Mouse (Mus musculus) hindbrain, embryonic 15.5 days (tissue): ENCODE results near the gene Dll3. TPM values are rescaled to one million over a fixed set of nuclear protein-coding genes. Genes with fewer than 3 reads are reported as not detected.

Experiments used
- polyA plus RNA-seq: library from polyadenylated mRNA; unstranded; fragments of >200 nt; fragmentation: Nextera tagmentation; extraction: Ambion mirVana; gene quantifications from 2 replicates; pipeline ENCODE4 v1.2.1, GENCODE M21; 2015

Dll3 gene
- polyA plus RNA-seq, 1 experiment from 2014 or later, result 18.4 TPM

Other genes starting within 250 kb of the Dll3 start
- gene Fcgbp, start 231.0 kb downstream of the Dll3 start, polyA plus RNA-seq, result 0.41 and 0.71 TPM in 2 replicates
- gene 9530053A07Rik, start 172.8 kb downstream of the Dll3 start, polyA plus RNA-seq, result 0.08 and 0.13 TPM in 2 replicates
- 76.5 and 81.8 TPM in 2 replicates for gene Fbl, start 132.5 kb downstream of the Dll3 start, polyA plus RNA-seq
- 14.0 and 14.9 TPM in 2 replicates for gene Dyrk1b, start 122.8 kb downstream of the Dll3 start, polyA plus RNA-seq
- 19.9 and 23.7 TPM in 2 replicates for gene Eid2, start 34.4 kb downstream of the Dll3 start, polyA plus RNA-seq
- 38.4 and 38.7 TPM in 2 replicates for gene Eid2b, start 24.5 kb downstream of the Dll3 start, polyA plus RNA-seq
- gene Selenov, start 11.1 kb downstream of the Dll3 start, polyA plus RNA-seq, result 0.62 and 1.4 TPM in 2 replicates
- 129 and 131 TPM in 2 replicates for gene Timm50, start 9.8 kb upstream of the Dll3 start, polyA plus RNA-seq
- 94.0 and 104 TPM in 2 replicates for gene Supt5, start 36.5 kb upstream of the Dll3 start, polyA plus RNA-seq
- gene Rps16, start 48.4 kb upstream of the Dll3 start, polyA plus RNA-seq, result 444 and 501 TPM in 2 replicates
- gene Plekhg2, start 70.4 kb upstream of the Dll3 start, polyA plus RNA-seq, result 26.8 and 27.6 TPM in 2 replicates
- gene Zfp36, start 78.0 kb upstream of the Dll3 start, polyA plus RNA-seq, result 4.4 and 4.6 TPM in 2 replicates
- 46.1 and 46.6 TPM in 2 replicates for gene Med29, start 90.5 kb upstream of the Dll3 start, polyA plus RNA-seq
- gene Paf1, start 90.7 kb upstream of the Dll3 start, polyA plus RNA-seq, result 93.3 and 96.8 TPM in 2 replicates
- gene Gmfg, start 135.2 kb upstream of the Dll3 start, polyA plus RNA-seq, result 4.1 and 4.9 TPM in 2 replicates
- 20.3 and 25.5 TPM in 2 replicates for gene Lrfn1, start 149.7 kb upstream of the Dll3 start, polyA plus RNA-seq
- not detected in 2 replicates for gene Ifnl2, start 208.2 kb upstream of the Dll3 start, polyA plus RNA-seq
- not detected in 2 replicates for gene Ifnl3, start 220.6 kb upstream of the Dll3 start, polyA plus RNA-seq
- gene Sycn, start 238.6 kb upstream of the Dll3 start, polyA plus RNA-seq, result not detected in 2 replicates
- 0.19 TPM in 1 of 2 replicates, not detected in the other for gene Nccrp1, start 245.0 kb upstream of the Dll3 start, polyA plus RNA-seq